Mouse (Mus musculus): ENCODE data around the gene Cacna1d.

Cacna1d gene

GRCm38 (mm10) chr14:30251351-30251750 lies 239.9 kb downstream of the Cacna1d start:
- in situ Hi-C loops (cut with MboI; ENCODE audit: low pct_unique_long_range_greater_than_20kb in 1 of 2, low sequenced_read_pairs in 2 of 2, unreplicated experiment in 1 of 2), result no loop called here

GRCm38 (mm10) chr14:30249591-30249990 lies 241.7 kb downstream of the Cacna1d start:
- in situ Hi-C loops (cut with MboI; ENCODE audit: low pct_unique_long_range_greater_than_20kb in 1 of 2, low sequenced_read_pairs in 2 of 2, unreplicated experiment in 1 of 2), result no loop called here

- in situ Hi-C loops (cut with MboI; ENCODE audit: low pct_unique_long_range_greater_than_20kb in 1 of 2, low sequenced_read_pairs in 2 of 2, unreplicated experiment in 1 of 2), result no loop called here
Measured at GRCm38 (mm10) chr14:30248811-30249210, 242.4 kb downstream of the Cacna1d start.

- in situ Hi-C loops (cut with MboI; ENCODE audit: low pct_unique_long_range_greater_than_20kb in 1 of 2, low sequenced_read_pairs in 2 of 2, unreplicated experiment in 1 of 2), result no loop called here
Measured at GRCm38 (mm10) chr14:30248121-30248520, 243.1 kb downstream of the Cacna1d start.

- in situ Hi-C loops (cut with MboI; ENCODE audit: low pct_unique_long_range_greater_than_20kb in 1 of 2, low sequenced_read_pairs in 2 of 2, unreplicated experiment in 1 of 2), result no loop called here
Measured at GRCm38 (mm10) chr14:30247606-30248005, 243.6 kb downstream of the Cacna1d start.

- in situ Hi-C loops (cut with MboI; ENCODE audit: low pct_unique_long_range_greater_than_20kb in 1 of 2, low sequenced_read_pairs in 2 of 2, unreplicated experiment in 1 of 2), result no loop called here
Measured at GRCm38 (mm10) chr14:30244776-30245175, 246.5 kb downstream of the Cacna1d start.

GRCm38 (mm10) chr14:30242818-30243205 lies 248.4 kb downstream of the Cacna1d start:
- in situ Hi-C loops (cut with MboI; ENCODE audit: low pct_unique_long_range_greater_than_20kb in 1 of 2, low sequenced_read_pairs in 2 of 2, unreplicated experiment in 1 of 2), result no loop called here

- in situ Hi-C loops (cut with MboI; ENCODE audit: low pct_unique_long_range_greater_than_20kb in 1 of 2, low sequenced_read_pairs in 2 of 2, unreplicated experiment in 1 of 2), result no loop called here
Measured at GRCm38 (mm10) chr14:30242166-30242817, 249.0 kb downstream of the Cacna1d start.

GRCm38 (mm10) chr14:30240916-30241515 lies 250.2 kb downstream of the Cacna1d start:
- in situ Hi-C loops (cut with MboI; ENCODE audit: low pct_unique_long_range_greater_than_20kb in 1 of 2, low sequenced_read_pairs in 2 of 2, unreplicated experiment in 1 of 2), result no loop called here

GRCm38 (mm10) chr14:30238807-30239206 lies 252.4 kb downstream of the Cacna1d start:
- in situ Hi-C loops (cut with MboI; ENCODE audit: low pct_unique_long_range_greater_than_20kb in 1 of 2, low sequenced_read_pairs in 2 of 2, unreplicated experiment in 1 of 2), result no loop called here

- in situ Hi-C loops (cut with MboI; ENCODE audit: low pct_unique_long_range_greater_than_20kb in 1 of 2, low sequenced_read_pairs in 2 of 2, unreplicated experiment in 1 of 2), result no loop called here
Measured at GRCm38 (mm10) chr14:30225161-30225560, 266.1 kb downstream of the Cacna1d start.

GRCm38 (mm10) chr14:30222101-30222500 lies 269.2 kb downstream of the Cacna1d start:
- in situ Hi-C loops (cut with MboI; ENCODE audit: low pct_unique_long_range_greater_than_20kb in 1 of 2, low sequenced_read_pairs in 2 of 2, unreplicated experiment in 1 of 2), result no loop called here

- in situ Hi-C loops (cut with MboI; ENCODE audit: low pct_unique_long_range_greater_than_20kb in 1 of 2, low sequenced_read_pairs in 2 of 2, unreplicated experiment in 1 of 2), result no loop called here
Measured at GRCm38 (mm10) chr14:30219851-30220250, 271.4 kb downstream of the Cacna1d start.

GRCm38 (mm10) chr14:30218114-30218513 lies 273.1 kb downstream of the Cacna1d start:
- in situ Hi-C loops (cut with MboI; ENCODE audit: low pct_unique_long_range_greater_than_20kb in 1 of 2, low sequenced_read_pairs in 2 of 2, unreplicated experiment in 1 of 2), result no loop called here

- in situ Hi-C loops (cut with MboI; ENCODE audit: low pct_unique_long_range_greater_than_20kb in 1 of 2, low sequenced_read_pairs in 2 of 2, unreplicated experiment in 1 of 2), result no loop called here
Measured at GRCm38 (mm10) chr14:30217124-30217523, 274.1 kb downstream of the Cacna1d start.

- in situ Hi-C loops (cut with MboI; ENCODE audit: low pct_unique_long_range_greater_than_20kb in 1 of 2, low sequenced_read_pairs in 2 of 2, unreplicated experiment in 1 of 2), result no loop called here
Measured at GRCm38 (mm10) chr14:30208156-30208555, 283.1 kb downstream of the Cacna1d start.

GRCm38 (mm10) chr14:30205821-30206220 lies 285.4 kb downstream of the Cacna1d start:
- in situ Hi-C loops (cut with MboI; ENCODE audit: low pct_unique_long_range_greater_than_20kb in 1 of 2, low sequenced_read_pairs in 2 of 2, unreplicated experiment in 1 of 2), result no loop called here

- in situ Hi-C loops (cut with MboI; ENCODE audit: low pct_unique_long_range_greater_than_20kb in 1 of 2, low sequenced_read_pairs in 2 of 2, unreplicated experiment in 1 of 2), result no loop called here
Measured at GRCm38 (mm10) chr14:30204526-30204925, 286.7 kb downstream of the Cacna1d start.

- in situ Hi-C loops (cut with MboI; ENCODE audit: low pct_unique_long_range_greater_than_20kb in 1 of 2, low sequenced_read_pairs in 2 of 2, unreplicated experiment in 1 of 2), result no loop called here
Measured at GRCm38 (mm10) chr14:30200310-30200709, 290.9 kb downstream of the Cacna1d start.

- in situ Hi-C loops (cut with MboI; ENCODE audit: low pct_unique_long_range_greater_than_20kb in 1 of 2, low sequenced_read_pairs in 2 of 2, unreplicated experiment in 1 of 2), result no loop called here
Measured at GRCm38 (mm10) chr14:30198882-30199281, 292.4 kb downstream of the Cacna1d start.

All from mouse embryonic stem cell (cell line).